Mouse (Mus musculus) CD4-positive helper T cell, adult 2 months (primary cell): ENCODE measurements around the gene Crygs.

ENCODE experiments used
- DNase-seq: peaks from one replicate; pipeline ENCODE4 v3.0.0-alpha.2; 2012; ENCODE audit warnings: low read depth, missing footprints, low spot score

The Crygs gene

DNA sequence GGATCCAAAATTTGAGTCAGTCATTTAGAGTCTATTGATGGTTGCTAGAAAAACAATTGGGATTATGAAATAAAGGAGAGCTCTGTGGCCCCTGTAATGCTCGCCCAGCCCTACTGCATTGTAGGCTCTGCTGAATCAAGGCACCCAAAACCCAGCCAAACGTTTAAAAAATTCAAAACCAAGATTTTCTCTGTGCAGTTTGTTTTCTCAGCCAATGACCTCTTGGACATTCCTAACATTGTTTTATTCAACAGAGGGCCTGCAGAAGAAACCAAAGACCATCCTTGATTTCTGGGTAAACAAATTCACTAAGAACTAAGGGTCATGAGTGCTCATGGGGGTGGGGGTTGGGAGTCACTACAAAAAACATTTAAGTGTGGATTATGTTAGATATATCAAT, at the start of gene Crygs:
Gene Crygs, minus strand, starts transcription at position 101 of the 400 bp plus-strand sequence.
- DNase-seq, result no peak

DNA sequence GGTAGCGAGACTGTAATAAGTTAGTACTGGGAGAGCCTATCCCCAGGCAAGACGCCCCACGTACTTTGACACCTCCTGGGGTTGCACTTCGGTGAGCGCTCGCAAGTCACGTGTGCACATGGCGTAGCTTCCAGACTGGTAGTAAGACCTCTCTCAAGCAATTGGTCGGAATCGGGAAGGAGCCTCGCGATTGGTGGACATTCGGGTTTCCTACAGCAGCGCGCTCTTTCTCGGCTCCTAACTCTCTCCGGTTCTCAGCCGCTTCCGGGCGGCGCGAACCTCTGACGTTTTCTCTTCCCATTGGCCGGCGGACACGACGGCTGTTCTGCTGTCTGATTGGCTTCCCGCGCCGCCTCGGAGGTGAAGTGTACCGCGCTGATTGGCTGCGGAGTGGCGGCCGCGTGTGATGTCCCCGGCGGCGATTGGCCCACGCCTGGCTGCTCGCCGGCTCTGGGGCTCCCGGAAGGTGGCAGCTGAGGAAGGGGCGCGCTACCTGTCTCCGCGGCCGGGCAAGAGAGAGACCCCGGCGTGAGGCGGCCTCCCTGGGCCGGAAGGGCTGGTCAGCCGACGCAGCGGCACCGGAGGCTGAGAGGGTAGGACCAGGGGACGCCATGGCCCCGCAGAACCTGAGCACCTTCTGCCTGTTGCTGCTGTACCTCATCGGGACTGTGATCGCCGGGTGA, 46.2 kb upstream of the Crygs start, which contains the start of the genes Tbccd1 and Dnajb11:
Gene Tbccd1, minus strand, starts transcription at position 239 of the 683 bp plus-strand sequence.
Gene Dnajb11, plus strand, starts transcription at position 415 of the 683 bp plus-strand sequence.
- DNase-seq, result peak; percentile 100

DNA sequence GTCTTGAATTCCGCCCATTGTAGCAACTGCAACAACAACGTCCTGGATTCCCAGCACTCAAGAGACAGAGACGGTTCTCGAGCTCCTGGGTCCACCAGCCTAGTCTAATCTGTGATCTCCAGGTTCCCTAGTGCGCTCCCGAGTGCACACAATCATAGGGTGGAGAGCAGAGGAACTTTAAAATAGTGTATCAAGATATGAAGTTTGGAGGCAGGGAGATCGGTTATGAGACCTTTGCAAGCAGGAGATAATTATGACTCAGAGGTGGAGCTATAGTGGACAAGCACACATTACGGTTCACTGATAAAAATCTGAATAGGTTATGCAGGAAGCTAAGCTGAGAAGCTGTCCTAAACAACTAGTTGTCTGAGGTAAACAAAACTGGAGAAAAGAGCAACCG, 45.4 kb upstream of the Crygs start:
- no peak for DNase-seq

DNA sequence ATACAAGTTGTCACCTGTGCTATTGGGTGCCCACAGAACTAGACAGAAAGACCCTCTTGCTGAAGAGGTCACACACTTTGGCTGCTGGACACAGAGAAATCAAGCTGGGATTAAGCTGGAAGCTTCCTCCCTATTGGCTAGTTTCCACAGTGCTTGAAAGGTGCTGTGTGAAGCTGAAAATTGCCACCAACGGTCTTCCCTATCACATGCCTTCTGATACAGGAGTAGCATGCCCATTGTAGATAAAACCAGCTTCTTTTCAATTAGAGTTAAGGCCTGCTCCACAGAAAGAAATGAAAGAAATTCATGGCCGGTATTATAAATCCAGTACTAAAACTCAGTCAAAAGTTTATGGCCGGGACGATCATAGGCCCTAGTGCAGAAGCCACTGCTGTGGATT, 41.3 kb upstream of the Crygs start:
- no peak for DNase-seq

DNA sequence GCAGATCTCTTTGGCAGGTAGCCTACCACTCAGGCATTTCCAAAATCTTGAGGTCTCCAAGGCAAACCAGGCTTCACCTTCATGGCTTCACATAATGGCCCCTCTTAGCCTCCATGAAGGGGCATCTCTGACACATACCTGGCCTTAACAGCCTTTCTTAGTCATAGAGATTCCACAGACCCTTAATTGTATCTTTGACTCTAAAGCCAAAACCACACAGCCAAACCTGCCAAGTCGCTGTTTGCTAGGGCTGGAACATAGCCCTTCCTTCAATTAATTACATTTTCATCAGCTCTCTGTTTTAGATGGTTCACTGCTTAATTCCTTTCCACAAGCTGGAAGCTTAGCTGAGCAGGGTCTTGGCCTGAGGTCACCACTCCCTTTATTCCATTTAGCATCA, 37.0 kb upstream of the Crygs start:
- no peak for DNase-seq

DNA sequence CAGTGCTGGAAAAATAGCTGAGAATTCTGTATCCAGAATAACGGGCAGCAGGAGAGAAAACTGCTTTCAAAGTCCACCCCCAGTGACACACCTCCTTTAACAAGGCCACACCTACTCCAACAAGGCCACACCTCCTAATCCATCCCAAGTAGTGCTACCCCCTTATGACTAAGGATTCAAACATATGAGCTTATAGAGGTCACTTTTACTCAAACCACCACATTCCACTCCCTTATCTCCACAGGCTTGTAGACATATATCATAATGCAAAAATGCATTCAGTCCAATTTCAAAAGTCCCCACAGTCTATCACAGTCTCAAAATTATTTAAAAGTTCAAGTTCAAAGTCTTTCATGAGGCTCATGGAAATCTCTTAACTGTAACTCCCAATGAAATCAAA, 36.3 kb upstream of the Crygs start:
- DNase-seq, result no peak

DNA sequence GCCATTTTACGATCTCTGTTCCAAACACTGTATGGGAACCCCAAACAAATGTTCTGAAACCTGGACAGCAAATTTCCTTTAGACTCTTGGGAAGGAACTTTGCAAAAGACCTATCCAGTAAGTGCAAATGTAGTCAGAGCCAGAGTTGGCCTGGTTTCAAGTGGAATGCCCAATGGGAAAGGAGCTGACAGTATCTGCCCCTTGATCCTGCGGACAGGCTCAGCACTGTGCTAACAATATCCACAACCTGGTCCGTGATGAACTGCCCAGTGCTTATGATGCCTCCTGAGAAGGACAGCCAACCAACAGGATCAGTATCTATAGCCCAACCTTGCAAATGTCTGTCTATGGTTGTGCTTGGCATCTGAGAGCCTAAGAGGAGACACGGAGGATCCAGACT, 34.1 kb upstream of the Crygs start:
- DNase-seq, result no peak

DNA sequence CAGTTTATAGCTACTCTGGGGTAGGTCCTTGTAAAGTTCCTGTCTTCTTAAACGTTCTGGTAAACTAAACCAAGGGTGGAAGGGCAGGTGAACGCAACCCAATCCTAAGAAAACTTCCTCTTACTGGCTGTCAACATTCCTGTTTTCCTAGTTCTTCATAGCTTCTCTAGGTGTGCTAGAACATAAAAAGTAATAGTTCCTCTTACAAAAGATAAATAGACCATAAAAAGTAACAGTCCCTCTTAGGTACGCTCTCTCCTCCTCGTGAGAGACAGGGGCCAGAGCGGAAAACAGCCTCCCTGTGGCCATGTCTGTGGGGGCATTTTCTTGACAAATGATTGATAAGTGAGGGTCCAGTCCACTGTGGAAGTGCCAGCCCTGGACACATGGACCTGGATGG, 33.5 kb upstream of the Crygs start:
- no peak for DNase-seq

DNA sequence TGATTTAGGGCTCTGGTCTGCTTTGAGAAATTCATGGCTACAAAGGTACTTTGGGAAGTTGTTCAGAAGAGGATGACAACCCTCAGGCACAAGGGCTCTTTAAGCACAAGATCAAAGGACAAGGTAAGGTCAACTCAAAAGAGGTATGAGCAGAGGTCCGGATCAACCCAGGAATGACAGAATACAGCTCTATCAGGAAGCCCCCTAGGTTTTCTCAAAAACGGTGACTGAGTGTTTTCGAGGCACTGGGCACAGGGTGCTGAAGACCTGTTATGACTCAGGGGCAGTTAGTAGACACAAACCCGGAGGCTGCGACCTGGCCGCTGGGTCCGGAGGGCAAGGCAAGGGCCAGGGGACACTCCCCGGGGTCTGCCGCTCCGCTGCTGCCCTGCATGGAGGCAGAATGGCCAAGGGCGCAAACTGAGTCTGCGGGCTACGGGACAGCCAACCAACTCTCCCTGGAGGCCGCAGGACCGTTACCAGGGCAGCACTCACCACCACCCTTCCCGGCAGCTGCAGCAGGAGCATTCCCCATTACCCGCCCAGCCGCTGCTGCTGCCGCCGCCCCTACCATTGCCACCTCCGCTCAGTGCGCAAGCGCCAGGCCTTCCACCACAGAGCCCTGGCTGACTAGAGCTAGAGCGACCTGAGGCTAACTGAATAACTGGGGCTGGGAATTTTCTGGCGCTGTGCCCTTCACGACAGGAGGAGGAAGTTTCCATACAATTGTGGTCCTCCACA, 32.9 kb upstream of the Crygs start:
- no peak for DNase-seq

DNA sequence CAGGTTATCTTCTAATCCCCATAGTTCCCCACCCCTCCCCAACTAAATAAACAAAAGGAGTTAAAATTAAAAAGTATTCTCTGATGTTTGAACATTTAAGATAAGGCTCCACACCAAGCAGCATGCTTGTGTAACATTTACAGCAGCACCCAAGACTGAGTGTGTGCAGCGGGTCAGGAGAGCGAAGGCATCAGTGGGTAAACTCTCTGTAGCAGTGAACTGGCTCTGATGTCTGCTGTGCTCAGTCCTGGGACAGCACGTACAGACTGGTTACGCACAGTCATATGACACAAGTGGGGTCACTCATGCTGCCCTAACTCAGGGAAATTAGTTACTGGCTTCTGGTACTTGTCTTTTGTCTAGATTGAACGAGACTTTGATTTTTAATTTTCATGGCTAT, 31.5 kb upstream of the Crygs start:
- DNase-seq, result no peak

DNA sequence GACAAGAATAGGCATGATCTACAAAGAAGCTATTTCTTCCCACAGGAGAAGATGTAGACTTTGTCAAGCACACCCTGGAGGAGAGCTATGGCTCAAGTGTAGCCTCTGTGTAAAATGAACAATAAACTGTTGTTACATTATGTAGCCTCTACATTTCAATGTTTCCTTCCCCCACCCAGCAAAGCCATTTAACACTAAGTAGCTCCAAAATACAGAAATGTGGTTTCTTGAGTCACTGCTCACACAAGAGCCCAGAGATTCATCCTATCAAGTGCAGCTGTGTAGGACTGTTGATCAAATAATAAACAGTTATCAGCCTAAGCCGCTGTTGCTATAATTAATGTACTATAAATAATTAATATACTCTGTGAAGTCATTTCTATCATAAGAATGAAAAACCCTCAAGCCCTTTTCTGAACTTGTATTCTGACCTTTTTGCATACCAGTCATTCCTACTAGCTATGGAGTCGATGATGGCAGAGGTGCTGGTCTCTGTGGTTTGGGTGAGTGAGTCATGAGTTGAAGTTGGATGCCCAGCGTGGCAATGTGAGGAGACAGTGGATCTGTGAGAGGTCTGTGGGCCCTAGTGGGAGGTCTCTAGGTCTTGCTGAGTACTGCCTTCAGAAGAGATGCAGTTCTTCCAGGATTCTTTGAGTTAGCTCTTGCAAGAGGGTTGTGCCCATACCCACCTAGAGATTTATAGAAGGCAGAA, 27.9 kb upstream of the Crygs start:
- no peak for DNase-seq

DNA sequence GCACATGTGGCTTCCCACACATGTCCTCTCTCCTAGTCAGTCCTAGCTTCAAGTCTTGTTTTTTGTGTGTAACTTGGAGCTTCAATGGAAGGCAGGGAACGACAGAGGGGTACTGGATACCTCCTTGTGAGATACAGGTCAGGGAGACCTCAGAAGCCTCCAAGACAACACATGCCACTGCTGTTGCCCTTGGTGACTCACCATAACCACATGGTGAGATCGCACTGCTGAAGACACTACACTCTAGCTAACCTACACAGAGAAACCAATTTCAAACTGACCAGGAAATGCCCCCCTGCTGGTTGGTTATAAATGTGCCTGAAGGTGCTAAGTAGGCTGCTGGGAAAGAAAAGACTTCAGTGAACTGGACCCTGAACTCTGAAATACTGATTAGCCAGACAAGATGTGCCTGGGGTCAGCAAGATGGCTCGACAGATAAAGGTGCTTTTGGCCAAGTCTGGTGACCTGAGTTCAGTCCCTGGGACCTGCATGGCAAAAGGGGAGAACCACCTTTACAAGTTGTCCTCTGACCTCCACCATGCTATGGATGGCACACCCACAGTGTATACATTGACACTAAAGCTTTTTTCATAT, 21.7 kb upstream of the Crygs start:
- no peak for DNase-seq

DNA sequence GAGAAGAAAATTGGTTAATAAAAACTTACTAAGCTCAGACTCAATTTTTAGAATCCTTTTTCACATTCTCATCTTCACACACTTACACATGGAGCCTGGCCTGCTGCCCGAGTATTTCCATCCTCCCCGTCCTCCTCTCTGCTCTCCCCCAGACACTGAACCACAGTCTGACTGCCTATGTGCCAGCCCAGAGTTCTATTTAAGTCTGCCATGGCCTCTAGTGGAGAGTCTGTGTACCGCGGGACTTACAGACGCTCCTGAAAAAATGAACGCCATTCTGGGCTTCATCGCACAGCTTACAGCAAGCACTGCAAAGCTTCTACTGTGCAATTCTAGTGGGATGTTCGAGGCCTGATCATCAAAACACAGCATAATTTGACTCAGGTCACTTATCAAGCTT, 9.4 kb upstream of the Crygs start:
- no peak for DNase-seq

DNA sequence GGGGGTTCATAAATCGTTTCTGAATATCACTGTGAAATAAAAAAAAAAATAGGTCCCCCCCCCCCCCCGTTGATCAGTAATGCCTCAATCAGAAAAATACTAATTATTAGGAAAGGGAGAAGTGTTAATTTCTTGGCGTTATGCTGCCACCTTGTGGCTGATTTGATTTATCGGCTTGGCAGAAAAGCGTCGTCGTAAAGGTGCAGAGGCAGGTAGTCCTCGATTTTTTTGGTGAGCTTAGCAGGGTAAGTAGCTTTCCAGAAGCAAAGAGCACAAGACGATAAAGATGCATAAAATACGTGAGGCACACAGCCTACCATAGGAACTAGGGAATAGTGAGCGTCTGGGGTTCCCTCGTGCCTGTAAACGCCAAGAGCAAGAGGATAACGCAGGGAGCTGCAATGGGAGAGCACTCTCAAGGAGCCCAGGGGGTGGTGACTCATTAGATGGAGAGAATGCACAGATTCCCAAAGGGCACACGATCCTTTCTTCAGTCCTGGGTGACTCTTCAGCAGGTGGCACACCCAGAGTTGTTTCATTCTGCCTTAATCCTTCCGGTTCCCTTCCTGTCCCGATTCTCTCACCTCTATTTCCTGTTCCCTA, 3.8 kb downstream of the Crygs start:
- peak; percentile 48 for DNase-seq

DNA sequence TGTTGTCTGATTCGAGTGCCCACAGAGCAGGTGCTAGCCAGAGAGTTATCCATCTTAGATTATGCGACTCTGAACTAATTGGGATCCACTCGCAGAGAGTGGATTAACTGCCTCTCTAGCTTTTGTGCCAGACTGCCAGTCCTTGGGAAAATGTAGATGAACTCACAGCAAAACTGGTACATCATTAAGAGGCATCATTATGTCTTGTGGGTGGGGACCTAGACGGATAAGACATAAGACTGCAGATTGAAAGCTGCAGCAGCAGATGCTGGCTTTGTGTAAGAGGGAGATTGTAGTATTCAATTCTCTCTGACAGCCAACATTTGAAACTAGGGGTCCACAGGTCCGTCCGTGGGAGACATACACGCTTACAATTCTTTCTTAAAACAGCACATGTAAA, 8.6 kb downstream of the Crygs start:
- DNase-seq, result no peak

DNA sequence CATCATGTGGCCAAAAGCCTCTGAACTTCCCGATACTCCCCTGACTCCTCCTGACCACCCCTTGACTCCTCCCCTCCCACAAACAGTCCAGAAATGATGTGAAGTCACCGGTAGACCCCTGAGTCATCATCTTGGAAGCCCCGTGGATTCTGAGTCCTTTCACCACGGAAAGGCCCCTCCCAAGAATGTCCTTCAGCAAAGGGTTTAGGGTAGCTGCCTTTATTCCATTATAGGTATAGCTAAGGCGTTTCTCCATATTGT, 10.6 kb downstream of the Crygs start:
- no peak for DNase-seq

DNA sequence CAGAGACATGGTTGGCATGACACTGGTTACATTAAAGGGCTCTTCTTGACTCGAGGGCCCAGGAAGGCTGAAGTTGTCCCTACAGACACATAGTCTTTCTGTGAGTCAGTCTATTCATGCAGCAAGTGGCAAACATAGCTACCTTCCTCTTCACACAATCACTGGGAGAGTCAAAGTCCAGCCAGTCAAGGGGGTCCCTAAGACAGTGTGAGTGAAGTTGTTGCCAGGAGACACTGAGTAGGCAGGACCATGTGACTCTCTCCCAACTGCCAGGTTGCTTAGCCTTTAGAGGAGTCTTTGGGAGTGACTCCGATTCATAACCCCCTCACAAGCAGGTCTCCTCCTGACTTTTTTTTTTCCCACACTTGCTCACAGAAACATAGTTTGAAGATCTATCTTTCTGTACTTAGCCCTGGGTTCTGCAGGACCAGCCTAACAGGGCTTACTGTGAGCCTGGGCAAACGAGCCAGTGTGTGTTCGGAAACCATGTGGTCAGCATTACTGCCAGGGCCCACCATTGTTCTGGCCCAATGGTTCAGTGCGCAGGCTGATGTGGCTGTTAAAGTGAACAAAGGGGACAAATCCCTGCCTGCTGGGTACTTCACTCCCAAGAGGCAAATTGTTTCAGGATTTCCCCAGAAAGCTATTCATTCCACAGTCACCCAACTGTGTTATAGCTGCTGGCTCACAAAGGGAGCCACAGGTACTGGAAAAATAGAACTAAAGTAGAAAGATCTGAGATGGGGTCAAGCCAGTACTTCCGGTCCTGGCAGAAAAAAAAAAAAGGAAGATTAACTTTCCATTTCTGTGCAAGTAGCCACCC, 11.1 kb downstream of the Crygs start:
- no peak for DNase-seq

DNA sequence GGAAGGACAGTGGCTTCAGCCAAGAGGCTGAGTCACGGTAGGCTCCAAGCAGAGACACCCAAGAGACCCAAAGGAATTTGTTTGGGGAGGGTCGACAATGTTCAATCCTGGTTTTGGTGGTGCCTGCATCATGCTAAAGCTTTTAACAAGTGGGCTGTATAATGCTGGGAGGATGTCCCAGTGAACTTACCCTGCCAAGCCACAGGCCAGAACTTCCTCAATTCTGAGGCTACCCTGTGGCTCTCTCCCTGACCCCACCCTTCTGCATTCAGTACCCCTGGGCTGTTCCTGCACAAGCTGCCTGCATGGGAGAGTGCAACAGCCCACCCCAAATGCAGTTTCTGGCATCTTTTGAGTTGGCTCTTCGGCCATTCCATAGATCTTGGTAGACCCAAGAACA, 12.9 kb downstream of the Crygs start:
- no peak for DNase-seq

DNA sequence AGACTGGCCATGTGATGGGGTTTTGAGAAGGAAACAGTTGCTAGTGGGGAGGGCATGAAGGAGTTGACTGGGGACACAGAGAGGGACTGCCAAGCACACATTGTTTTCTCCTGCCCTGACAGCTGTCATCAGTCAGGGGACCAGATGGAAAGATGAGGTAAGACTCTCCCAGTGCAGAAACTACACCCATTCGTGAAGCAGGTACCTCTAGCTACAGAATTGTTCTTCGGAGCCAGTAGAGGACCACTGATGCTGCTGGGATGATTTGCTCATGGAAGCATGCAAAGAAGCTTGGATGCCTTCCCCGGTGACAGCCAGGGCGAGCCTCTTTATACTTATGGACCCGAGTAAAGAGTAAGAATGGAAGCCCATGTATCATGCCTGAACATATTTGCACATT, 13.9 kb downstream of the Crygs start:
- no peak for DNase-seq

DNA sequence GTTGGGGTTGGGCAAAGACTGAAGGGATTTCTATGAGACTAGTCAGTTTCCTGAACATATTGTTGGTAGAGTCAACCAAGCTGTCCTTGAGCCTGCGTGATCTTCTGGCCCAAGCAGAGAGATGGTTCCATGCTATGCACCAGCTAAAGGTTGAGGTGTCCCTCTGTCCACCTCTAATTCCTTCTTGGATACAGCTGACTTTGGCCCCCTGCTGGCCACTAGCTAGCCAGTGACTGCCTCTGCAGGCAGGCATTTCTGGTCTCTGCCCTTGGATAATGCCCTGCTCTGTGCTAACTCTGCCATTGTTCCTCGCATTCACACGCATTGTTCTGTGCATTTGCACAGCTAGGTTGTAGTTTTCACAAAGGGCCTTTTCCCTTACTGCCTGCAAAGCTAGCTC, 15.9 kb downstream of the Crygs start:
- DNase-seq, result no peak

DNA sequence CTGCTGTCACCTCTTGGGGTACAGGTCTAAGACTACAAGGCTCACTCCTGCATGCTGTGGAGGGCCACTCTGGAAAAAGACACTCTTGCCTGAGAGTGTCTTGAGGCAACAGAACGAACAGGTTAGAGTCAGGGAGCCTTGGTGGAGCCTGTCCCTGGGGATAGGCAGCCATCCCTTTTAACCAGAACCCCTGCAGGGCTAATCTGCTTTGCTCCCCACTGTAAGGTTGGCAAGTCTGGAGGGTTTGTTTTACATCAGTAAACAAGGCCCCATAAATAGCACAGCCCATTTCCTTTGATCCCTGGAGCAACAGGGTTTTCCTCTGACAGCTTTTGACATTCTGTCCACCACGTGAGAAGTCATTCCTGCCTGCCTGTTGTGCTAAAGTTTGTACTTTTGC, 20.1 kb downstream of the Crygs start:
- DNase-seq, result no peak
